Mouse (Mus musculus) MEL (cell line): ENCODE measurements around the gene Lpin3. TPM values are rescaled to one million over a fixed set of nuclear protein-coding genes. Genes with fewer than 3 reads are reported as not detected.

Experiments
- DNase-seq: peaks from one replicate; pipeline ENCODE4 v3.0.0; 2011; ENCODE audit warnings: low read depth, low spot score
- H3K27ac ChIP-seq: 2 replicates; pipeline ENCODE4 v1.5.1; 2012; ENCODE audit warnings: low read depth, mild to moderate bottlenecking, control low read depth, low read length, moderate library complexity; ENCODE audit not compliant: control insufficient read depth
- H3K27me3 ChIP-seq, 2 experiments: fragments of 150-350 bp in 1 of 2; sonication (generic) in 1 of 2; 2 replicates each; pipeline ENCODE4 v1.6.1; 2012; ENCODE audit warnings: low read length in 2 of 2, mild to moderate bottlenecking in 2 of 2, improper control_type of control experiment in 1 of 2, moderate library complexity in 1 of 2; ENCODE audit not compliant: insufficient read depth in 2 of 2, control insufficient read depth in 1 of 2
- H3K36me3 ChIP-seq, 2 experiments: 2 replicates each; pipeline ENCODE4 v1.6.1; 2012 to 2014; ENCODE audit warnings: low read length in 2 of 2, improper control_type of control experiment in 1 of 2, inconsistent platforms in 1 of 2, mild to moderate bottlenecking in 1 of 2; ENCODE audit not compliant: insufficient read depth in 2 of 2, control insufficient read depth in 1 of 2
- H3K4me1 ChIP-seq, 2 experiments: fragments of 150-350 bp in 1 of 2; sonication (generic) in 1 of 2; 2 replicates each; pipeline ENCODE4 v1.6.1; 2012; ENCODE audit warnings: low read length in 2 of 2, improper control_type of control experiment in 1 of 2, mild to moderate bottlenecking in 1 of 2; ENCODE audit not compliant: insufficient read depth in 2 of 2, control insufficient read depth in 1 of 2
- H3K4me3 ChIP-seq, 2 experiments: fragments of 150-350 bp in 1 of 2; sonication (generic) in 1 of 2; 2 replicates each; pipeline ENCODE4 v1.5.1; 2012; ENCODE audit warnings: low read depth in 2 of 2, low read length in 2 of 2, mild to moderate bottlenecking in 2 of 2, moderate library complexity in 2 of 2, control low read depth in 1 of 2, improper control_type of control experiment in 1 of 2; ENCODE audit not compliant: control insufficient read depth in 1 of 2, insufficient read depth in 1 of 2
- H3K79me2 ChIP-seq: 2 replicates; pipeline ENCODE4 v1.6.1; 2012; ENCODE audit warnings: mild to moderate bottlenecking, low read length, moderate library complexity; ENCODE audit not compliant: control insufficient read depth, poor library complexity, insufficient read depth
- H3K9ac ChIP-seq: 2 replicates; pipeline ENCODE4 v1.6.1; 2012; ENCODE audit warnings: low read depth, mild to moderate bottlenecking, control low read depth, low read length, moderate library complexity; ENCODE audit not compliant: control insufficient read depth, poor library complexity, severe bottlenecking
- H3K9me3 ChIP-seq: fragments of 150-350 bp; sonication (generic); replicated peaks from 2 replicates; pipeline ENCODE4 v1.6.1; 2012; ENCODE audit warnings: mild to moderate bottlenecking, low read length, improper control_type of control experiment, moderate library complexity; ENCODE audit not compliant: insufficient read depth
- BHLHE40 ChIP-seq: IDR thresholded peaks from 2 replicates; pipeline ENCODE4 v1.6.1; 2012; ENCODE audit warnings: low read depth, mild to moderate bottlenecking, inconsistent platforms, low read length, improper control_type of control experiment, borderline replicate concordance
- CHD2 ChIP-seq: IDR thresholded peaks from 2 replicates; pipeline ENCODE4 v1.6.1; 2011; ENCODE audit warnings: low read length, improper control_type of control experiment
- ELF1 ChIP-seq: IDR thresholded peaks from 2 replicates; pipeline ENCODE4 v1.6.1; 2014; ENCODE audit warnings: low read depth, mild to moderate bottlenecking, inconsistent platforms, low read length, improper control_type of control experiment, moderate library complexity
- EP300 ChIP-seq, 2 experiments: IDR thresholded peaks; 2 replicates each; pipeline ENCODE4 v1.6.1; 2011; ENCODE audit warnings: improper control_type of control experiment in 2 of 2, low read length in 2 of 2, low read depth in 1 of 2, mild to moderate bottlenecking in 1 of 2
- GABPA ChIP-seq: IDR thresholded peaks from 2 replicates; pipeline ENCODE4 v1.6.1; 2012; ENCODE audit warnings: low read depth, mild to moderate bottlenecking, inconsistent platforms, low read length, improper control_type of control experiment, moderate library complexity
- MXI1 ChIP-seq: IDR thresholded peaks from 2 replicates; pipeline ENCODE4 v1.6.1; 2011; ENCODE audit warnings: mild to moderate bottlenecking, low read depth, low read length, improper control_type of control experiment
- MYB ChIP-seq: IDR thresholded peaks from 2 replicates; pipeline ENCODE4 v1.6.1; 2011; ENCODE audit warnings: mild to moderate bottlenecking, low read depth, low read length, improper control_type of control experiment
- MYC ChIP-seq: IDR thresholded peaks from 2 replicates; pipeline ENCODE4 v1.6.1; 2011; ENCODE audit warnings: low read depth, mild to moderate bottlenecking, low read length, improper control_type of control experiment, moderate library complexity
- NELFE ChIP-seq: IDR thresholded peaks from 2 replicates; pipeline ENCODE4 v1.6.1; 2011; ENCODE audit warnings: low read depth, low read length, improper control_type of control experiment
- NRF1 ChIP-seq: IDR thresholded peaks from 2 replicates; pipeline ENCODE4 v1.6.1; 2014; ENCODE audit warnings: low read depth, mild to moderate bottlenecking, inconsistent platforms, low read length, improper control_type of control experiment, moderate library complexity; ENCODE audit not compliant: poor library complexity, insufficient read depth, severe bottlenecking
- POLR2AphosphoS2 ChIP-seq: IDR thresholded peaks from 2 replicates; pipeline ENCODE4 v1.6.1; 2011; ENCODE audit warnings: low read length, improper control_type of control experiment
- POLR2AphosphoS5 ChIP-seq: IDR thresholded peaks from 2 replicates; pipeline ENCODE4 v1.6.1; 2012; ENCODE audit warnings: low read depth, borderline replicate concordance, mild to moderate bottlenecking, inconsistent platforms, low read length, moderate library complexity, mixed read lengths
- RAD21 ChIP-seq: IDR thresholded peaks from 2 replicates; pipeline ENCODE4 v1.6.1; 2011; ENCODE audit warnings: mild to moderate bottlenecking, low read depth, low read length, improper control_type of control experiment
- SIN3A ChIP-seq: IDR thresholded peaks from 2 replicates; pipeline ENCODE4 v1.6.1; 2012; ENCODE audit warnings: low read length, improper control_type of control experiment, inconsistent platforms
- TAL1 ChIP-seq: IDR thresholded peaks from 2 replicates; pipeline ENCODE4 v1.6.1; 2012; ENCODE audit warnings: mild to moderate bottlenecking, inconsistent platforms, low read length, moderate library complexity, mixed read lengths
- UBTF ChIP-seq: IDR thresholded peaks from 2 replicates; pipeline ENCODE4 v1.6.1; 2012; ENCODE audit warnings: low read depth, mild to moderate bottlenecking, inconsistent platforms, low read length, improper control_type of control experiment, moderate library complexity, borderline replicate concordance; ENCODE audit not compliant: insufficient read depth
- USF1 ChIP-seq: IDR thresholded peaks from 2 replicates; pipeline ENCODE4 v1.6.1; 2014; ENCODE audit warnings: low read depth, mild to moderate bottlenecking, inconsistent platforms, low read length, improper control_type of control experiment, moderate library complexity
- USF2 ChIP-seq, 2 experiments: IDR thresholded peaks; 2 replicates each; pipeline ENCODE4 v1.6.1; 2011 to 2012; ENCODE audit warnings: improper control_type of control experiment in 2 of 2, low read length in 2 of 2, borderline replicate concordance in 1 of 2, inconsistent platforms in 1 of 2, low read depth in 1 of 2, mild to moderate bottlenecking in 1 of 2; ENCODE audit not compliant: insufficient read depth in 1 of 2
- ZC3H11A ChIP-seq: IDR thresholded peaks from 2 replicates; pipeline ENCODE4 v1.6.1; 2012; ENCODE audit warnings: low read depth, mild to moderate bottlenecking, inconsistent platforms, low read length, improper control_type of control experiment
- ZKSCAN1 ChIP-seq: IDR thresholded peaks from 2 replicates; pipeline ENCODE4 v1.6.1; 2012; ENCODE audit warnings: low read depth, mild to moderate bottlenecking, inconsistent platforms, low read length, improper control_type of control experiment, moderate library complexity
- ZMIZ1 ChIP-seq: IDR thresholded peaks from 2 replicates; pipeline ENCODE4 v1.6.1; 2012; ENCODE audit warnings: low read depth, mild to moderate bottlenecking, inconsistent platforms, low read length, improper control_type of control experiment, moderate library complexity
- ZNF384 ChIP-seq: IDR thresholded peaks from 2 replicates; pipeline ENCODE4 v1.6.1; 2012; ENCODE audit warnings: low read depth, mild to moderate bottlenecking, inconsistent platforms, low read length, improper control_type of control experiment
- polyA plus RNA-seq, 2 experiments: library from polyadenylated mRNA; stranded (reverse) in 1 of 2; unstranded in 1 of 2; fragments of >175 nt in 1 of 2; fragments of >200 nt in 1 of 2; gene quantifications; 2 replicates each; pipeline versions ENCODE4 v1.2.1 to v1.2.4; 2012; ENCODE audit warnings: low replicate concordance in 2 of 2, low read depth in 1 of 2; ENCODE audit not compliant: insufficient read length in 2 of 2, insufficient read depth in 1 of 2, missing spikeins in 1 of 2
- total RNA-seq: library from RNA; depleted of rRNA; stranded (reverse); fragments of 300-350 nt; gene quantifications from 2 replicates; pipeline ENCODE4 v1.2.3, GENCODE M21; 2012

Gene Lpin3
- total and polyA plus RNA-seq, 3 experiments: 0.08 to 0.17 TPM; not detected in 1

GRCm38 (mm10) chr2:160887284-160887683, 6.8 kb downstream of the Lpin3 start (continued):
- no peak for TF ChIP-seq BHLHE40
- TF ChIP-seq POLR2AphosphoS2: no peak
- TF ChIP-seq ZC3H11A: peak; percentile 74
- TF ChIP-seq UBTF: no peak
- no peak for TF ChIP-seq CHD2
- TF ChIP-seq USF1: no peak
- no peak for TF ChIP-seq NELFE

GRCm38 (mm10) chr2:160887859-160888258, 7.4 kb downstream of the Lpin3 start:
- DNase-seq: no peak
- Histone ChIP-seq H3K27ac (no peak overlapping the region), H3K4me3 (peak overlapping the region; percentile 17 to 41; a peak in 3 of 4 replicates), H3K4me1 (no peaks in the 10 kb centered on the region; a peak in 1 of 4 replicates), H3K79me2 (no peaks in the 10 kb centered on the region), H3K27me3 (no peaks in the 10 kb centered on the region), H3K9me3 (no peaks in the 10 kb centered on the region), H3K36me3 (no peaks in the 10 kb centered on the region), H3K9ac (peak overlapping the region; percentile 1; the same call in 1 of the 2 replicates)
- TF ChIP-seq NRF1: no peak
- no peak for TF ChIP-seq NELFE
- TF ChIP-seq TAL1: no peak
- no peak for TF ChIP-seq ZNF384
- no peak for TF ChIP-seq ZMIZ1
- no peak for TF ChIP-seq GABPA
- TF ChIP-seq USF2 (IDR thresholded peaks at IDR 0.05; ENCODE audit: borderline replicate concordance in 1 of 2, insufficient read depth in 1 of 2, low read depth in 1 of 2, low read length in 2 of 2): no peak
- TF ChIP-seq BHLHE40: no peak
- no peak for TF ChIP-seq MYC
- no peak for TF ChIP-seq MYB
- TF ChIP-seq EP300 (IDR thresholded peaks at IDR 0.05; ENCODE audit: low read depth in 1 of 2, low read length in 2 of 2): no peak

- Histone ChIP-seq H3K4me3 (no peak overlapping the region), H3K4me1 (no peaks in the 10 kb centered on the region; a peak in 1 of 4 replicates), H3K36me3 (no peaks in the 10 kb centered on the region), H3K27ac (no peak overlapping the region), H3K9me3 (no peaks in the 10 kb centered on the region), H3K27me3 (no peaks in the 10 kb centered on the region), H3K79me2 (no peaks in the 10 kb centered on the region), H3K9ac (no peak overlapping the region)
- no peak for DNase-seq
- TF ChIP-seq ELF1 (no peak), NELFE (no peak), SIN3A (no peak), RAD21 (no peak), CHD2 (no peak), POLR2AphosphoS5 (no peak), TAL1 (no peak), USF2 (IDR thresholded peaks at IDR 0.05; ENCODE audit: borderline replicate concordance in 1 of 2, insufficient read depth in 1 of 2, low read depth in 1 of 2, low read length in 2 of 2) (no peak), ZKSCAN1 (no peak), MXI1 (no peak), USF1 (no peak), MYB (no peak)
Observed at GRCm38 (mm10) chr2:160891045-160891444, 10.6 kb downstream of the Lpin3 start.
